Mouse (Mus musculus): ENCODE measurements around the gene Dbf4. TPM values are rescaled to one million over a fixed set of nuclear protein-coding genes. Genes with fewer than 3 reads are reported as not detected.

Dbf4 gene
- polyA plus RNA-seq, 1 experiment from 2014 or later, result 26.5 TPM

DNA sequence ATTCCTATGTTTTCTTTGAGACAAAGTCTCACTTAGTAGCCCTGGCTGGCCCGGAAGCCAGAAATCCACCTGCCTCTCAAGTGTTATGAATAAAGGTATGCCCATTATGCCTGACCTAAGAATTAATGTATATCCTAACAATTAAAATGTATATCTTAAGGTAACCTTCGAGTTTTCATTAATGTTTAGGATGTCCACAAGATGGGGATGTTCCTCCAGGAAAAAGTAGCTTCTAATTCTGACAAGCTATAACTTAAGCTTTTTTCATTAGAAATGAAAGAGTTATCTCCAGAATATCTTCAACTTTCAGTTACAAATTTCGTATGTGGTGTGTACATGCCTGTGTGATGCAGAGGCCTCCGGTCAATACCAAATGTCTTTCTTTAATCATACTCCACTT is 13.8 kb downstream of the Dbf4 start:
- no peaks in the 10 kb centered on the region for H3K9me3 ChIP-seq
- H3K4me2 ChIP-seq (replicated peaks), result no peak overlapping the region
- peaks cover 38% of the 10 kb centered on the region for H3K36me3 ChIP-seq
- H3K9ac ChIP-seq (replicated peaks), result no peak overlapping the region
- 92% methylated on average over 4 of the region's 4 CpGs for WGBS
- no peaks in the 10 kb centered on the region for H3K27me3 ChIP-seq
- no peak for ATAC-seq (replicated peaks)
- no peak overlapping the region for H3K4me3 ChIP-seq
- no peaks in the 10 kb centered on the region for H3K4me1 ChIP-seq
- no peak overlapping the region for H3K27ac ChIP-seq (replicated peaks)

DNA sequence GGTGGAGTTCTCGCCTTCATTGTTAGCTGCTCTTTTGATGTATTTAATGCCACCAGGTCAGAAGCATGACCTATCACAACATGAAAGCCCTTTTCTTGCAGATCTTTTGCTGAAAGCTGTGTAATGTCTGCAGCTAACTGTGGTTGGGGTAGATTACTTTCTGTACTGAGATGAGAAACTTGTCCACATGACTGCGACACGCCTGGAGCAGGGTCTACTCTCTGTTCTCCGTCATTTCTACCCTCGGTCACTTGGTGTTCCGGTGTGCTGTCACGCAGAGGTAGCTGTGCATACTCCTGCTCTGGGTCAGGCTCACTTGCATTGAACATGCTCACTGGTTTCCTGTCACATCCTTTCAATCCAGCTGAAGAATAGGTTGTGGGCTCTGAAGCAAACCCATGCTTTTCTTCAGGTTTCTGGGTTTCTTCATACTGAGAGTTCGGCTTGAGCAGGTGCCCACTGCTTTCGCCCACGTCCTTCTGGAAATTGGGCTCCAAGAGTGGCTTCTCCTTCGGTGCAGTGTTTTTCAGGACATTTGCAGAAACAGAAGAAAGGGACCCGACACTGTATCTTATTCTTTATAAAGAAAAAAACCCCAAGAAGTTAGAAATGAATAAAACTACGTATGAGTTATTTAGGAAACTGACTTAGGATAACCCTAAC is 24.8 kb downstream of the Dbf4 start:
- H3K27ac ChIP-seq (replicated peaks), result no peak overlapping the region

DNA sequence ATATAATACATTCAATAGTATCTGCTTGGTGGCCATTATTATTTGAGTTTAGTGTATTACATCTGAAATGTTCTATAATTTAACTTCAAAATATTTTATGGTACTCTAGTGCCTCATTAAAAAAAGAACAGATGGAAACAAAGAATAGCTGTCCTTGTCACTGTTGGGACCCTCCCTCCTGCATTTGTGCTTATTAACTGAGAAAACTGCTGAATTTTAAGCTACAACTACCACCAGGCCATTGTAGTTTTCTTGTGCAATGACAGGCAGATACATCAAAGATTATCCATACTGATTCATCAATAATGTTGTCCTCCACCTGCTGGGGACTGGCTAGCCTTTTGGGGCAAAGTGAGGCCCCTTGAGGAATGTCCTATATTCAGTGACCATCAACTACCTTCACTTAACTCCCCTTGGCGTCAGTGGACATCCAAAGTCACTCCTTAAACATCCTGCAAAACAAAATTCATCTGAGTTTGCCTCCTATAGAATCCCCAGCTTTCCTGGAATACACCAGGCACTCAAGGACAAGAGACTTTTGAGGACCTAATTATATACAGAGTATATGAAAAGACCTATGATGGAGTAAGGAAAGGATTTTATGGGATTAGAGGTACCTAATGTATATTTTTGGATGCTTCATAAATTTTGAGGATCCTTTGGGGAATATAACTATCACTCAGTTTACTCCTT is 28.5 kb downstream of the Dbf4 start:
- no peak for ATAC-seq (replicated peaks)
- no peaks in the 10 kb centered on the region for H3K9me3 ChIP-seq
- 71% methylated on average over 1 of the region's 1 CpGs for WGBS

More for the DNA sequence above, 24.8 kb downstream of the Dbf4 start:
- H3K36me3 ChIP-seq, result peaks cover 32% of the 10 kb centered on the region
- no peak overlapping the region for H3K9ac ChIP-seq (replicated peaks)
- no peak overlapping the region for H3K4me2 ChIP-seq (replicated peaks)
- no peak overlapping the region for H3K4me3 ChIP-seq
- H3K27me3 ChIP-seq, result no peaks in the 10 kb centered on the region
- no peaks in the 10 kb centered on the region for H3K9me3 ChIP-seq
- H3K4me1 ChIP-seq, result no peaks in the 10 kb centered on the region
- ATAC-seq (replicated peaks), result no peak
- 90% methylated on average over 13 of the region's 13 CpGs for WGBS

DNA sequence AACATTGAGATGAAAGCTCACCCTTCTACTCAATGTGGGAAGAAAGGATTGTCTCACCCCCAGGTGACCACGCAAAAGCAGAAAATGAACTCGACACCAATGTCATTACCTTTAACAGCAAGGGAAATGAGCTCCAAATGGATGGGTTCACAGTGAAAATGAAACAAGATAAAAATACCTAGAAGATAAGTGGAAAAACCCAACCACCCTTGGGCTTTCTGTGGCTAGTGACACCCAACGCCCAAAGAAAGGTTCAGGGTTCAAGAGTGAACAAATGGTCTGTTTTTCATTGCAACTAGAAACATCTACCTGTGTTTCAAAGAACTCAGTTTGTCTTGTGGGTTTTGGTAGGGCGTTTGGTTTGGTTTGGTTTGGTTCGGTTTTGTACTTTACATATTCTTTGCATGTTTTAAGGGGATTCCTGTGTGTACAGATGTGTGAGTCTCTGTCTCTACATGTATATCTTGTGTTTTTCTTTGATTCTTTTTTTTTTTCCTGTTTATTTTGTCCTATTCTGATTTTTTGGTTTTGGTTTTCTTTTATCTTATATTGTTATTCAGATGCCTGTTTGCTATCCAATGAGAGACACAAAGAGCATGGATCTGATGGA is 48.1 kb downstream of the Dbf4 start:
- ATAC-seq (replicated peaks), result no peak
- H3K4me3 ChIP-seq, result no peak overlapping the region
- H3K36me3 ChIP-seq, result no peaks in the 10 kb centered on the region
- H3K9ac ChIP-seq (replicated peaks), result no peak overlapping the region
- H3K9me3 ChIP-seq, result no peaks in the 10 kb centered on the region
- no peak overlapping the region for H3K27ac ChIP-seq (replicated peaks)
- no peaks in the 10 kb centered on the region for H3K27me3 ChIP-seq
- no peaks in the 10 kb centered on the region for H3K4me1 ChIP-seq
- H3K4me2 ChIP-seq (replicated peaks), result no peak overlapping the region
- WGBS, result 88% methylated on average over 5 of the region's 5 CpGs

More for the DNA sequence above, 28.5 kb downstream of the Dbf4 start:
- no peak overlapping the region for H3K4me2 ChIP-seq (replicated peaks)
- H3K36me3 ChIP-seq, result peaks cover 15% of the 10 kb centered on the region
- H3K9ac ChIP-seq (replicated peaks), result no peak overlapping the region
- no peak overlapping the region for H3K27ac ChIP-seq (replicated peaks)
- no peaks in the 10 kb centered on the region for H3K4me1 ChIP-seq
- no peak overlapping the region for H3K4me3 ChIP-seq
- H3K27me3 ChIP-seq, result no peaks in the 10 kb centered on the region

DNA sequence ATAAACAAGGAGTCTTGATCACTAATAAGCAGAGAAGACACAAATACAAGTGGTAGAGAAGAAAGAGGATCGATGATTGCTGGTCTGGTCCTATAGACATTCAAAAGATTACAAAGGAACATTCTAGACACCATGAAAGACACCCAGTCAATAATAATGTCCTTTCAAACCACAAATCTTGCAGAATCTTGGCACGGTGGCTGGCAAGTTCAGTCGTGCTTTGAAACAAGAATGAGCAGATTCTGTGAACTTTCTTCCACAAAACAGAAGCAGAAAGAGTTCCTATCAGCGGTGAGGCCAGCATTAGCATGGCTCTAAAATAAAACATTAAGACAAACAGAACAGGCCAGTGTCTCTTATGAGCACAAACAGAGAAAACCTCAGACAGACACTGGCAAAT is 49.1 kb downstream of the Dbf4 start:
- WGBS, result 80% methylated on average over 4 of the region's 4 CpGs
- Histone ChIP-seq H3K9me3 (no peaks in the 10 kb centered on the region), H3K4me1 (no peaks in the 10 kb centered on the region), H3K36me3 (no peaks in the 10 kb centered on the region), H3K4me3 (no peak overlapping the region), H3K4me2 (replicated peaks) (no peak overlapping the region), H3K27me3 (no peaks in the 10 kb centered on the region), H3K9ac (replicated peaks) (no peak overlapping the region), H3K27ac (replicated peaks) (no peak overlapping the region)
- no peak for ATAC-seq (replicated peaks)

GRCm38 (mm10) chr5:8368781-8369180 is 53.7 kb downstream of the Dbf4 start:
- no peak overlapping the region for H3K4me3 ChIP-seq
- H3K27ac ChIP-seq (replicated peaks), result no peak overlapping the region
- H3K9me3 ChIP-seq, result no peaks in the 10 kb centered on the region
- no peak for ATAC-seq (replicated peaks)
- no peak overlapping the region for H3K4me2 ChIP-seq (replicated peaks)
- H3K4me1 ChIP-seq, result peaks cover 19% of the 10 kb centered on the region
- H3K36me3 ChIP-seq, result no peaks in the 10 kb centered on the region
- H3K27me3 ChIP-seq, result no peaks in the 10 kb centered on the region
- no peak overlapping the region for H3K9ac ChIP-seq (replicated peaks)
- WGBS, result 88% methylated on average over 5 of the region's 5 CpGs

GRCm38 (mm10) chr5:8368328-8368692 is 54.2 kb downstream of the Dbf4 start:
- Histone ChIP-seq H3K9ac (replicated peaks) (peak overlapping the region; percentile 92), H3K27me3 (no peaks in the 10 kb centered on the region), H3K9me3 (no peaks in the 10 kb centered on the region), H3K4me3 (peak overlapping the region; percentile 91), H3K4me1 (peaks cover 19% of the 10 kb centered on the region), H3K4me2 (replicated peaks) (peak overlapping the region; percentile 74), H3K27ac (replicated peaks) (peak overlapping the region; percentile 91; the same call in 1 of the 2 replicates), H3K36me3 (no peaks in the 10 kb centered on the region)
- ATAC-seq (replicated peaks), result no peak
- 39% methylated on average over 7 of the region's 7 CpGs for WGBS

GRCm38 (mm10) chr5:8367614-8368327 is 54.7 kb downstream of the Dbf4 start, which contains the start of gene Adam22:
Adam22 (minus strand) TSS chr5:8368160.
- Histone ChIP-seq H3K4me2 (replicated peaks) (peak within 1 kb of the TSS; percentile 74), H3K4me1 (peaks cover 19% of the 10 kb centered on the region), H3K27me3 (no peaks in the 10 kb centered on the region), H3K4me3 (peak within 1 kb of the TSS; percentile 91), H3K9ac (replicated peaks) (peak within 1 kb of the TSS; percentile 92), H3K36me3 (no peaks in the 10 kb centered on the region), H3K27ac (replicated peaks) (peak within 1 kb of the TSS; percentile 91), H3K9me3 (no peaks in the 10 kb centered on the region)
- ATAC-seq (replicated peaks), result peak; percentile 96
- WGBS, result under 1% methylated on average over 55 of the region's 55 CpGs

- ATAC-seq (replicated peaks), result peak; percentile 43
- under 1% methylated on average over 25 of the region's 25 CpGs for WGBS
These were observed 55.5 kb downstream of the Dbf4 start for GRCm38 (mm10) chr5:8366771-8367613.

DNA sequence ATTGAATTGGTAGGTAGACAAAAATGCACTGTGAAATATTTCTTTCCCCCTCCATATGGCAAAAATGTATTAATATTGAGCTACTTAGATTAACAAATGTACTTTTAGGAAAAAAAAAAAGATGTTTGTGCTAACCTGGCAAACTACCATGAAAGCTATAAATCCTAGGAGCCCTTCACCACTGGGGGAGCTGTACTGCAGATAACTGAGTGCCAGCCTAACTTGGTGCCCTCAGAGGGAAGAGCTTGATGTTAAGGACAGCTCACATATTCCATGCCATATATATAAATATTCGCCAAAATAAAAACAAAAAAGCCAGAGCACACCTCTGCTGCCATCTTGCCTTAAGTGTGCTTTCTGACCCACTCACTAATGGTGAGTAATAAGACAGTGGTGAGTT is 60.2 kb downstream of the Dbf4 start:
- Histone ChIP-seq H3K9ac (replicated peaks) (no peak overlapping the region), H3K36me3 (peaks cover 7% of the 10 kb centered on the region; the same call in 1 of the 2 replicates), H3K27me3 (no peaks in the 10 kb centered on the region), H3K4me3 (no peak overlapping the region), H3K4me2 (replicated peaks) (no peak overlapping the region), H3K9me3 (no peaks in the 10 kb centered on the region), H3K27ac (replicated peaks) (no peak overlapping the region), H3K4me1 (peaks cover 19% of the 10 kb centered on the region)
- WGBS, result 69% methylated on average over 1 of the region's 1 CpGs
- ATAC-seq (replicated peaks), result no peak

More at GRCm38 (mm10) chr5:8366771-8367613, 55.5 kb downstream of the Dbf4 start:
- H3K4me3 ChIP-seq, result peak overlapping the region; percentile 91
- no peaks in the 10 kb centered on the region for H3K36me3 ChIP-seq
- H3K27me3 ChIP-seq, result no peaks in the 10 kb centered on the region
- H3K4me1 ChIP-seq, result peaks cover 19% of the 10 kb centered on the region
- peak overlapping the region; percentile 91 for H3K27ac ChIP-seq (replicated peaks)
- H3K9me3 ChIP-seq, result no peaks in the 10 kb centered on the region
- H3K4me2 ChIP-seq (replicated peaks), result peak overlapping the region; percentile 74
- peak overlapping the region; percentile 92 for H3K9ac ChIP-seq (replicated peaks)

DNA sequence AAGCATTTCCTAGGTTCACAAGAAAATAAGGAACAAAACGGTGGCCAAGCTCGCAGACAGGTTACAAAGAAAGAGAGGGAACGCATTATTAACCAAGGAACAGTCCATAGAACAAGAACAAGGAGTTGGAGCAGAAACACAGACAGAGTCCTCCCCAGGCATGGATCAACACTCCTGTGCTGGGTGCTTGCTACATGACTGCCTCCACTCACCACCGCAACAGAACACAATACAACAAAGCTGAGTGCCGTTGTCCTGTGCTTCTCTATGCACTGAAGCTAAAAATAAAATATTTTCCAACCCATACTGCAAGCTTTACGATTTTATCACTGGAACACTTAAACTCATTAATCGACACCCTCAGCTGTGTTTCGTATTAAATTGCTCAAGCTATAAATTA is 64.8 kb downstream of the Dbf4 start:
- no peak overlapping the region for H3K4me2 ChIP-seq (replicated peaks)
- no peak overlapping the region for H3K27ac ChIP-seq (replicated peaks)
- H3K27me3 ChIP-seq, result no peaks in the 10 kb centered on the region
- peaks cover 7% of the 10 kb centered on the region for H3K4me1 ChIP-seq
- peaks cover 11% of the 10 kb centered on the region; the same call in 1 of the 2 replicates for H3K36me3 ChIP-seq
- H3K9ac ChIP-seq (replicated peaks), result no peak overlapping the region
- no peak overlapping the region for H3K4me3 ChIP-seq
- no peak for ATAC-seq (replicated peaks)
- no peaks in the 10 kb centered on the region for H3K9me3 ChIP-seq
- 74% methylated on average over 8 of the region's 8 CpGs for WGBS

Measured in forebrain, embryonic 15.5 days (tissue).